Mouse (Mus musculus) lung, adult 2 months (tissue): ENCODE results near the gene Tcte1. TPM values are rescaled to one million over a fixed set of nuclear protein-coding genes. Genes with fewer than 3 reads are reported as not detected.

Experiments used
- DNase-seq: peaks from one replicate; pipeline ENCODE4 v3.0.0; 2022
- H3K4me1 ChIP-seq: fragments of 200-500 bp; 2 replicates; pipeline ENCODE4 v1.6.1; 2011; ENCODE audit warnings: low read length; ENCODE audit not compliant: control insufficient read depth, insufficient read depth
- H3K4me3 ChIP-seq: fragments of 200-500 bp; replicated peaks from 2 replicates; pipeline ENCODE3; 2011; ENCODE audit warnings: low read depth, mild to moderate bottlenecking, control low read depth, low read length; ENCODE audit errors: extremely low read depth
- CTCF ChIP-seq: fragments of 200-500 bp; IDR thresholded peaks from 2 replicates; pipeline ENCODE4 v1.5.1; 2011; ENCODE audit warnings: mild to moderate bottlenecking, low read length, control low read depth; ENCODE audit not compliant: insufficient read depth
- POLR2A ChIP-seq: fragments of 200-500 bp; IDR thresholded peaks from 2 replicates; pipeline ENCODE4 v1.6.1; 2011; ENCODE audit warnings: low read depth, mild to moderate bottlenecking, control low read depth, low read length, borderline replicate concordance; ENCODE audit errors: extremely low read depth
- WGBS: fragments of 180-500 bp; shearing (Covaris S2); methylation state at CpG from one replicate; pipeline ENCODE4 v1.1.7; 2018; 5-methylcytosine and 5-hydroxymethylcytosine counted together
- polyA plus RNA-seq: library from polyadenylated mRNA; depleted of rRNA; stranded (reverse); fragments of >200 nt; gene quantifications from 2 replicates; pipeline ENCODE4 v1.2.3, GENCODE M21; 2012

Tcte1 gene
- polyA plus RNA-seq, 1 experiment, result 11.0 TPM

DNA sequence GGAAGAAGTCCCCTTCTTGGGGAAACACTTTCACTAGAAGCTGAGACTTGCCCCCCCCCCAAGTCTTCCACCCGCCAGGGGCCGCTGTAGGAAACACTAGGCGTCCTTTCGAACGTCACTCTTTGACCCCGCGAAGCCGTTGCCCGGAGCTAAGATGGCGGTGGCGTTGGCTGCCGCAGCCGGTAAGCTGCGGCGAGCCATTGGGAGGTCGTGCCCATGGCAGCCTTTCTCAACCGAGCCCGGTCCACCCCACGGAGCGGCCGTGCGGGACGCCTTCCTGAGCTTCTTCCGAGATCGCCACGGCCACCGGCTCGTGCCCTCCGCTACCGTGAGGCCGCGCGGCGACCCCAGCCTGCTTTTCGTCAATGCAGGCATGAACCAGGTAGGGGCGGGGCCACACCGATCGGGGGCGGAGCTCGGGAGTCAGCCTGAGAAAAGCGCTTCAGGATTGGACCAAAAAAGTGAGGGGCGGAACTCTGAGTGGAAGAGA, 16.5 kb upstream of the Tcte1 start, which contains the start of gene Aars2:
Gene Aars2 (plus strand): TSS at position 142 of the 490 bp plus-strand sequence.
- Histone ChIP-seq H3K4me1 (0 out of 2 replicates have a peak, but pooled peaks cover 2% of the 10 kb centered on the region), H3K4me3 (peak within 1 kb of the TSS; percentile 94)
- peak; percentile 97 for DNase-seq
- under 1% methylated on average over 42 of the region's 42 CpGs for WGBS
- TF ChIP-seq POLR2A (0 out of 2 replicates have a peak, but pooled peaks have one; percentile 45), CTCF (peak; percentile 55)

DNA sequence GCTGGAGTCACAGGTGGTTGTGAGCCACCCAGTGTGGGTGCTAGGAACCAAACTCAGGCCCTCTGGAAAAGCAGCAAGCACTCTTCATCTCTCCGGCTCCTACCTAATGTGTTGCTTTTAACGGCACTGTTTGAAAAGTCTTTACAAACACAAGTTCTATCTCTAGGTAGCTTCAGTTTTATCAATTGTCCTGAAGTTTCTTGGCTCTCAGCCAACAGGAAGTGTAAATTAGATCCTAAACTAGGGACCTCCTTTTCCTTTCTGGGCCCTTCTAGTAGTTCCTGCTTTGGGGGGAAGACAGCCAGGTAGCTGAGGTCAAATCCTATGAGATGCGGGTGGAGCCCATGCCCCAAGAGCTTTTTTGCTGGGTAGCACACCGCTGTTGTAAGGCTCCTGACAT, 12.4 kb upstream of the Tcte1 start:
- TF ChIP-seq CTCF (no peak), POLR2A (no peak)
- WGBS, result 80% methylated on average over 4 of the region's 4 CpGs
- DNase-seq, result no peak
- 0 out of 2 replicates have a peak, but pooled peaks cover 2% of the 10 kb centered on the region for H3K4me1 ChIP-seq
- no peak overlapping the region for H3K4me3 ChIP-seq

GRCm38 (mm10) chr17:45511757-45512156, 11.5 kb upstream of the Tcte1 start:
- DNase-seq, result no peak
- 0 out of 2 replicates have a peak, but pooled peaks cover 2% of the 10 kb centered on the region for H3K4me1 ChIP-seq
- WGBS, result 94% methylated on average over 4 of the region's 4 CpGs
- TF ChIP-seq POLR2A (no peak), CTCF (no peak)
- no peak overlapping the region for H3K4me3 ChIP-seq

DNA sequence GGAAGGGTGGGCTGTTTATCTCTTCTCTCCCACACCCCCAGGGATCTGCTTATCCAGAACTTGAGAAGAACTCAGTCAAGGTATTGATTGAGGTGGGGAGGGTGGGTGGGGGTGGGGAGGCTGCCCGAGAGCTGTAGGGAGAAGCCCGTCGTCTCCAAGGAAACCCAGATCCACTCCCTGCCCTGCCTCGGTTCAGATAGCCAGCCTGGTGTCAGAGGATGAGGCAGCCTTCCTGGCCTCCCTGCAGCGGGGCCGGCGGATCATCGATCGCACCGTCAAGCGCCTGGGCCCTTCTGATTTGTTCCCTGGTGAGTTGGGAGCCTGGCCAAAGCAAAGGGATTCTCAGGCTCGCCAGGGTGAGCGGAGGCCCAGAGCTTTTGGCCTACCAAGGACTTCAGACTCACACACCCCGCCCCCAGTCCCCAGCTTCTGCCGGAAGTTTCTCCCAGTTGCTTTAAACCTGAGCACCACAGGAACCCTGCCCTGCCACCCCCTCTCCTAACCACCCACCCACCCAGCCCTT, 8.0 kb upstream of the Tcte1 start:
- WGBS, result 64% methylated on average over 15 of the region's 15 CpGs
- DNase-seq, result no peak
- H3K4me3 ChIP-seq, result no peak overlapping the region
- TF ChIP-seq CTCF, result no peak
- TF ChIP-seq POLR2A, result no peak
- H3K4me1 ChIP-seq, result no peaks in the 10 kb centered on the region

DNA sequence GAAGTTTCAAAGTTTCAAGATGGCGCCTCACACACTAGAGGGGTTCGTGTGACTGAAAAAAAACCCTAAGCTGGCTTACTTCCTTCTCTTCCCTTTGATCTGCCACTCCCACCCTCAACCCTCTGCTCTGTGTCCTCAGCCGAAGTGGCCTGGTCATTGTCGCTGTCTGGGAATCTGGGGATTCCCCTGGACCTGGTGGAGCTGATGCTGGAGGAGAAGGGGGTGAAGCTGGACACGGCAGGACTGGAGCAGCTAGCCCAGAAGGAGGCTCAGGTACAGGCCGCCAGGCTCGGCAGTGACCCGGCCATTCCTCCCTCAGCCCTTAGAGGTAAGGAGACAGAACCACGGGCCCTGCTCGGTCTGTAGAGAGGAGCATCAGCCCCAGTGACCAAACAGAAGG, 7.4 kb upstream of the Tcte1 start:
- no peak overlapping the region for H3K4me3 ChIP-seq
- H3K4me1 ChIP-seq, result no peaks in the 10 kb centered on the region
- WGBS, result 85% methylated on average over 10 of the region's 10 CpGs
- no peak for TF ChIP-seq POLR2A
- TF ChIP-seq CTCF, result no peak
- no peak for DNase-seq

GRCm38 (mm10) chr17:45516488-45516887, 6.7 kb upstream of the Tcte1 start:
- peak; percentile 74 for DNase-seq
- H3K4me3 ChIP-seq, result no peak overlapping the region
- TF ChIP-seq CTCF (peak; percentile 65), POLR2A (no peak)
- no peaks in the 10 kb centered on the region for H3K4me1 ChIP-seq
- WGBS, result 49% methylated on average over 8 of the region's 8 CpGs

- Histone ChIP-seq H3K4me1 (no peaks in the 10 kb centered on the region), H3K4me3 (no peak overlapping the region)
- DNase-seq, result no peak
- WGBS, result 94% methylated on average over 21 of the region's 21 CpGs
- TF ChIP-seq POLR2A (no peak), CTCF (no peak)
Measured at GRCm38 (mm10) chr17:45517135-45517534, 6.1 kb upstream of the Tcte1 start.

DNA sequence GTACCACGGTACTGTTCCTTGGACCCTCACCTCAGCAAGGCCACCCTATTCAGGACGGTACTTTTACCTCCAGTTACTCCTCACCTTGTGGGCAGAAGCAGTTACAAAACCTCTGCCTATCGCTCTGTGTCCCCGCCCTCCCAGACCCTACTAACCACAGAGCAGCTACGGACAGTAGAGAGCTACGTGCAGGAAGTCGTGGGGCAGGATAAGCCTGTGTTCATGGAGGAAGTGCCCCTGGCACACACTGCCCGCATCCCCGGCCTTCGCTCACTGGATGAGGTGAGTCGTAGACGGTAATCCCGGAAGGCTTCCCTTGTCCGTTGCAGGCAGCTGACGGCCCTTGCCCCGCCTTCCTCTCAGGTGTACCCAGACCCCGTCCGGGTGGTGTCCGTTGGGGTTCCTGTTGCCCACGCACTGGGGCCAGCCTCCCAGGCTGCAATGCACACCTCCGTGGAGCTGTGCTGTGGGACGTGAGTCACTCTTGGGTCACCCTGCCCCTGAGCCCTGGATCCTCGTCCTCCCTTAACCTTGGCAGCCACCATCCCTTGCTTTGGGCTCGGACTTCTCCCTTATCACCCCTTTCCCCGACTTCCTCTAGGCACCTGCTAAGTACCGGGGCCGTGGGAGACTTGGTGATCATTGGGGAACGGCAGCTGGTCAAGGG, 5.6 kb upstream of the Tcte1 start:
- Histone ChIP-seq H3K4me1 (no peaks in the 10 kb centered on the region), H3K4me3 (no peak overlapping the region)
- WGBS, result 89% methylated on average over 28 of the region's 28 CpGs
- no peak for DNase-seq
- TF ChIP-seq CTCF, result no peak
- no peak for TF ChIP-seq POLR2A

DNA sequence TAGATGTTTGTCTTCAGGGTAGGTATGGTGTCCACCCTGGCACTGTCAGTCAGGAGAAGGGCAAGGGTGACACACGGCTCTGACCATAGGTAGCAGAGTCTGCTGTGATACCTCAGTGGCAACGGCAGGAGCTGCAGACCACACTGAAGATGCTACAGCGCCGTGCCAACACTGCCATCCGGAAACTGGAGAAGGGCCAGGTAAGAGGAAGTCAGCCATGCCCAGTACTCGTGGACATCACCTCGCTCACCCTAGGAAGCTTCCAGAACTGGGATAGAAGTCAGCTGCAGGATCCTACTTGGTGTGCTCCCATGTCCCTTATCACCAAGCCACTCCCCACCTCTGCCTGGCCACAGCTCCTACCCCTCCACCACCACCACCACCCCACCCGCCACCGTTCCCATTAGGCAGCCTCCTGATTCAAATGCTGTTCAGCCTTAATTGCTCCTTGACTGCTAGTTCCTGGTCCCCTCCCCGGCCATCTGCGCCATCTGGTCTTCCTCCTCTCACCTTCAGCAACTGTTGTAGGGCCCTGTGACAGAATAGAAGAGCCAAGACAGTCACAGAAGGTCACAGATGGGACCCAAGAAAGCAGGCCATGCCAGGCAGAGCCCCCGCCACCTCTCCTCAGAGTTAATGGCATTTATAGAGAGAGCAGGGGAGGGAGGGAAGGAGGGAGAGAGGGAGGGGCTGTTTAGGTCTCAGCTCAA, 4.3 kb upstream of the Tcte1 start:
- no peak for DNase-seq
- TF ChIP-seq POLR2A (no peak), CTCF (no peak)
- Histone ChIP-seq H3K4me3 (no peak overlapping the region), H3K4me1 (no peaks in the 10 kb centered on the region)
- 90% methylated on average over 12 of the region's 12 CpGs for WGBS
